Mouse (Mus musculus): ENCODE measurements around the gene Apoh. TPM values are rescaled to one million over a fixed set of nuclear protein-coding genes. Genes with fewer than 3 reads are reported as not detected.

The Apoh gene
- polyA plus RNA-seq, 1 experiment = 10.2 TPM

- 84% methylated on average over 10 of the region's 10 CpGs for WGBS
- TF ChIP-seq CTCF (IDR thresholded peaks at IDR 0.05; ENCODE audit: control insufficient read depth, insufficient read depth, low read length) = no peak
- TF ChIP-seq POLR2A (IDR thresholded peaks at IDR 0.05; ENCODE audit: borderline replicate concordance, control insufficient read depth, low read depth, low read length) = no peak
- H3K27ac ChIP-seq (ENCODE audit: control insufficient read depth, insufficient read depth, low read depth, low read length, poor library complexity) = no peak overlapping the region
- H3K4me3 ChIP-seq (replicated peaks; ENCODE audit: control insufficient read depth, low read depth, low read length) = no peak overlapping the region
- no peaks in the 10 kb centered on the region; the same call in none of the 2 replicates for H3K4me1 ChIP-seq (ENCODE audit: control insufficient read depth, insufficient read depth, low read length)
These were observed 41.2 kb upstream of the Apoh start for GRCm38 (mm10) chr11:108301796-108302490.

- no peaks in the 10 kb centered on the region; the same call in none of the 2 replicates for H3K4me1 ChIP-seq (ENCODE audit: control insufficient read depth, insufficient read depth, low read length)
- no peak overlapping the region for H3K27ac ChIP-seq (ENCODE audit: control insufficient read depth, insufficient read depth, low read depth, low read length, poor library complexity)
- WGBS = 86% methylated on average over 4 of the region's 4 CpGs
- H3K4me3 ChIP-seq (replicated peaks; ENCODE audit: control insufficient read depth, low read depth, low read length) = no peak overlapping the region
- no peak for TF ChIP-seq CTCF (IDR thresholded peaks at IDR 0.05; ENCODE audit: control insufficient read depth, insufficient read depth, low read length)
- no peak for TF ChIP-seq POLR2A (IDR thresholded peaks at IDR 0.05; ENCODE audit: borderline replicate concordance, control insufficient read depth, low read depth, low read length)
These were observed 39.4 kb upstream of the Apoh start for GRCm38 (mm10) chr11:108303787-108304186.

- H3K4me3 ChIP-seq (replicated peaks; ENCODE audit: control insufficient read depth, low read depth, low read length) = no peak overlapping the region
- peaks cover 3% of the 10 kb centered on the region; the same call in 1 of the 2 replicates for H3K4me1 ChIP-seq (ENCODE audit: control insufficient read depth, insufficient read depth, low read length)
- 63% methylated on average over 7 of the region's 7 CpGs for WGBS
- no peak for TF ChIP-seq POLR2A (IDR thresholded peaks at IDR 0.05; ENCODE audit: borderline replicate concordance, control insufficient read depth, low read depth, low read length)
- TF ChIP-seq CTCF (IDR thresholded peaks at IDR 0.05; ENCODE audit: control insufficient read depth, insufficient read depth, low read length) = no peak
- no peak overlapping the region for H3K27ac ChIP-seq (ENCODE audit: control insufficient read depth, insufficient read depth, low read depth, low read length, poor library complexity)
These were observed 35.9 kb upstream of the Apoh start for GRCm38 (mm10) chr11:108307258-108307657.

GRCm38 (mm10) chr11:108308253-108308652 lies 34.9 kb upstream of the Apoh start:
- WGBS = 87% methylated on average over 5 of the region's 5 CpGs
- Histone ChIP-seq H3K4me1 (ENCODE audit: control insufficient read depth, insufficient read depth, low read length) (peaks cover 3% of the 10 kb centered on the region; the same call in 1 of the 2 replicates), H3K4me3 (replicated peaks; ENCODE audit: control insufficient read depth, low read depth, low read length) (no peak overlapping the region), H3K27ac (ENCODE audit: control insufficient read depth, insufficient read depth, low read depth, low read length, poor library complexity) (no peak overlapping the region)
- TF ChIP-seq POLR2A (IDR thresholded peaks at IDR 0.05; ENCODE audit: borderline replicate concordance, control insufficient read depth, low read depth, low read length) (no peak), CTCF (IDR thresholded peaks at IDR 0.05; ENCODE audit: control insufficient read depth, insufficient read depth, low read length) (no peak)

- 82% methylated on average over 5 of the region's 5 CpGs for WGBS
- TF ChIP-seq CTCF (IDR thresholded peaks at IDR 0.05; ENCODE audit: control insufficient read depth, insufficient read depth, low read length) (no peak), POLR2A (IDR thresholded peaks at IDR 0.05; ENCODE audit: borderline replicate concordance, control insufficient read depth, low read depth, low read length) (no peak)
- H3K27ac ChIP-seq (ENCODE audit: control insufficient read depth, insufficient read depth, low read depth, low read length, poor library complexity) = no peak overlapping the region
These were observed 33.4 kb upstream of the Apoh start for GRCm38 (mm10) chr11:108309791-108310190.

GRCm38 (mm10) chr11:108311912-108312311 lies 31.2 kb upstream of the Apoh start:
- Histone ChIP-seq H3K4me3 (replicated peaks; ENCODE audit: control insufficient read depth, low read depth, low read length) (no peak overlapping the region), H3K4me1 (ENCODE audit: control insufficient read depth, insufficient read depth, low read length) (peaks cover 3% of the 10 kb centered on the region; the same call in 1 of the 2 replicates), H3K27ac (ENCODE audit: control insufficient read depth, insufficient read depth, low read depth, low read length, poor library complexity) (no peak overlapping the region)
- TF ChIP-seq POLR2A (IDR thresholded peaks at IDR 0.05; ENCODE audit: borderline replicate concordance, control insufficient read depth, low read depth, low read length) (no peak), CTCF (IDR thresholded peaks at IDR 0.05; ENCODE audit: control insufficient read depth, insufficient read depth, low read length) (no peak)
- 13% methylated on average over 2 of the region's 2 CpGs for WGBS

More at GRCm38 (mm10) chr11:108309791-108310190, 33.4 kb upstream of the Apoh start:
- H3K4me1 ChIP-seq (ENCODE audit: control insufficient read depth, insufficient read depth, low read length) = peaks cover 3% of the 10 kb centered on the region; the same call in 1 of the 2 replicates
- H3K4me3 ChIP-seq (replicated peaks; ENCODE audit: control insufficient read depth, low read depth, low read length) = no peak overlapping the region

- Histone ChIP-seq H3K4me3 (replicated peaks; ENCODE audit: control insufficient read depth, low read depth, low read length) (no peak overlapping the region), H3K27ac (ENCODE audit: control insufficient read depth, insufficient read depth, low read depth, low read length, poor library complexity) (no peak overlapping the region), H3K4me1 (ENCODE audit: control insufficient read depth, insufficient read depth, low read length) (peaks cover 3% of the 10 kb centered on the region; the same call in 1 of the 2 replicates)
- WGBS = 72% methylated on average over 5 of the region's 5 CpGs
- TF ChIP-seq CTCF (IDR thresholded peaks at IDR 0.05; ENCODE audit: control insufficient read depth, insufficient read depth, low read length) (no peak), POLR2A (IDR thresholded peaks at IDR 0.05; ENCODE audit: borderline replicate concordance, control insufficient read depth, low read depth, low read length) (no peak)
These were observed 30.6 kb upstream of the Apoh start for GRCm38 (mm10) chr11:108312516-108312915.

GRCm38 (mm10) chr11:108315736-108316135 lies 27.4 kb upstream of the Apoh start:
- H3K4me3 ChIP-seq (replicated peaks; ENCODE audit: control insufficient read depth, low read depth, low read length) = no peak overlapping the region
- peaks cover 3% of the 10 kb centered on the region; the same call in 1 of the 2 replicates for H3K4me1 ChIP-seq (ENCODE audit: control insufficient read depth, insufficient read depth, low read length)
- H3K27ac ChIP-seq (ENCODE audit: control insufficient read depth, insufficient read depth, low read depth, low read length, poor library complexity) = no peak overlapping the region
- 71% methylated on average over 7 of the region's 7 CpGs for WGBS
- TF ChIP-seq CTCF (IDR thresholded peaks at IDR 0.05; ENCODE audit: control insufficient read depth, insufficient read depth, low read length) (no peak), POLR2A (IDR thresholded peaks at IDR 0.05; ENCODE audit: borderline replicate concordance, control insufficient read depth, low read depth, low read length) (no peak)
